Mouse (Mus musculus): ENCODE measurements around the gene Dscaml1.
A peak's percentile ranks its signal among the peaks of the same experiment; 100 is the strongest.

Gene Dscaml1

DNA sequence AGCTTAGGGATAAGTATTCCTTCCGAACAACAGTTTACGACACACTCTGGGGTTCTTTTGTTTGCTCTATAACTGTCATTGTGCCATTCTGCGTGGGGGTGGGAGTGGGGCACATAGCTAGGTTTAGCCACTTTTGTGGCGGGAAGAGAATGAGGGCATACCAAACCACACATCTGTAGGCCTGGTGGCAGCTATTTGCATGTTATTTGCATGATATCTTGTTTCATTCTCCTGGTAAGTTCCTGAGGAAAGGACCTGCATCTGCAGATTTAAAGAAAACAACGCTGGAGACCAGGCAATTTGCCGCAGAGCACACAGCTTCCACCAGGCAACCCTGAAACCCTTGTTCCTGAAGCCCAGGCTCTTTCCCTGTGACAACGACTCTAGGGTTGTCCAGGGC lies 30.8 kb downstream of the Dscaml1 start:
- DNase-seq, result no peak

DNA sequence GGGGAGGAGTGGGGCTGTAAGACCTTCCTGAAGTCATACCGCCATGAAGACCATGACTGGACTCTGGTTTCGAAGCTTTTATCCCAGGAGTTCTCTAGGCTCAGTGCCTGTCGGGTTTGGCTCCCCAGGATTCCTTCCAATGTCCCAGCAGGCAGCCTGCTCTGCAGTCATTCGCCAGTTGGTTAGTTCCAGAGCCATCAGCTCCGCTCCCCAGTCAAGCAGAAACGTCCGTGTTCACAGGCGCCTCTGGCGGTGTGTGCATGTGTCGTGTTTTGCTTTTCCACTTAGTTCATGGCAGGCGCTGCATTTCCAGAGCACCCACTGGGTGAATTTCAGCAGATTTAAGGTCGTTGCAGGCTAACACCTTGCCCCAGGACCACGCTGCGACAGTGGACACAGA lies 31.9 kb downstream of the Dscaml1 start:
- peak; percentile 49 to 56 for DNase-seq

DNA sequence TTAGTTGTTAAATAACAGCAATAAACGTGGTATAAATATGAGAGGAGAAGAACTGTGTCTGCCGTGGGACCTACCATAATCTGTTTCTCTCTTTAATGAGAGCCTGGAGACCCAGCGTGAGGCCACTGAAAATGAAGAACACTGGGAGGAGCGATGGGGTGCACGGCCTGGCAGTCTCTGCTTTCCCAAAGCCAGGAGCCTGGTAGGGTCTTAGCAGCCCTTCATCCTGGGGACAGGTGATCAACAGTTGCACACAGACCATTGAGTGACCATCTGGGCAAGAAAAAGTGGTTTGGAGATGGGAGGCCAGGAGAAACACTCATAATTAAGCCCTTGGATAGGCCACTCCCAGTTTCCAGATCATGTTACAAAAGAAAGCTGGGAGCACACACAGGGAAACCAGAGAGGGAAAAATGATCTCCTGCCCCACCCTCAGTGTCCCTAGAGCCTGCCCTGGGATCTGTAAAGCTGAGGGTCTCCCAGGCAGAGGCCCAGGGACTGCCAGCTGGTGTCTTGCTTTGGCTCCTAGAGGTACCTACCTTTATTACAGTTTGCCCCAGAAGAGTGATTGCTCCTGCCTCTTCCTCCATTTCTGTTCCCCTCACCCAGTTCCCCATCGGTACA lies 39.1 kb downstream of the Dscaml1 start:
- DNase-seq, result no peak

DNA sequence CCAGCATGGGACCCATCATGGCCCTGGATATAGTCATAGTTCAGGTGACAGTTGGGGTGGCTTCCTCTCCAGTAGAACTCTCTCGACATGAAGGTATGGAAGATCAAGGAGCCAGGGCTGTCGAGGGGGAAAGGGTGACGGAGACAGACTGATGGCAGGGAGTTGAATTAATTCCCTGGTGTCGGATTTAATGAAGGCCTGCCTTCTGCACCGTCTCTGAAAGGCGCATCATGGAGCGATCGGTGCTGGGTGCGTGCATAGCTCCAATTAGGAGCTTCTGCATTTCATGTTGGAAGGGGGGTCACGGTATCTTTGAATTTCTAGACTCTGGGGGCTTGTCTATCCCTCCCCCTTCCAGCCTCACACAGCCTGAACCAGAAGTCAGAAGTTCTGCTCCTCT lies 41.8 kb downstream of the Dscaml1 start:
- DNase-seq, result no peak

DNA sequence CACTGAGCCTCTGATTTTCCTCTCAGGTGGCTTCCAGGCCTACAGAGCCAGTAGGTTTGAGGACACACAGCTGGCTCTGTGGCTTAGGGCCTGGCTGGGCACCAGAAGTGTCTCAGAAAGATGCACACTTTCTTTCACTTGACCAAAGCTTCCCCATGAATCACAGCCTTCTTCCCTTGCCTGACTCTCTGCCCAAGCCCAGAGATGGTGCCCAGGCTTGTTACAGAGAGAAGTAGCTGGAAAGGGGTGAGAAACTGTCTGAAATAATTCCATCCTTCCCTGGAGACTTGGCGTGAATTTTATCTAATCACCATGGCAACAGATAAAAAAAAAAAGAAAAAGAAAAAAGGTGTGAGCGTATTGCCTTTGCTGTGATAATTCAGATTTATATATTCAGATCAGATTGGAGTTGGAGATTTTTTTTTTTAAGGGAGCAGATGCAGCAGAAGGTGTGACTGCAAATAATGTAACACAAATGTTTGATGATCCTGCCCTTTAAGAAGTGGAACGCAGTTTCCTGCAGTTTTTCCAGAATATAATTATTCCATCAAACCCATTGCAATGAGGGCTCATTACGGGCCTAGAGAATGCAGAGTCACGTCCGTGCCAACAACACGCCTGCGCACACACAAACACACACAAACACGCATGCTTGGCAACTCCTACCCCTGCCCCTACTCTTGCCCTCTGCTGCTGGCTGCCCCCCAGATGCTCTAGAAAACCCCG lies 44.5 kb downstream of the Dscaml1 start:
- DNase-seq, result no peak

DNA sequence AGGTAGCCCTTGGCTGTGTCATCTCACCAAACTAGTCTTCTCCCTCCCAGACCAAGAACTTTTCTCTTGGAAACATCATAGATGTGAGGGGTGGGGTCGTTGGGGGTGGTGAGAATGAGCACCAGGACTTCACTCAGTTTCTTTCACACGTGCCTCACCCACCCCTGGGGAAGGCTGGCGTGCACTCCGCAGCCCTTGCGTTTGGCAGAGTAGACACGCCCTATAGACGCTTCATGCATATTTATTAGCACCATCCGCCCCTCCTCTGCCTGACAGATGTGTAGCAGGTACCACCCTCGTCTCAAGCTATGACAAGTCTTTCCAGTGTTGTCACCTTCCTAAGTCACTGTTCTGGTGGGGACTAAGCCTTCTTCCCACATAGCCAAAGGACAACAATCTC lies 45.3 kb downstream of the Dscaml1 start:
- DNase-seq, result no peak

DNA sequence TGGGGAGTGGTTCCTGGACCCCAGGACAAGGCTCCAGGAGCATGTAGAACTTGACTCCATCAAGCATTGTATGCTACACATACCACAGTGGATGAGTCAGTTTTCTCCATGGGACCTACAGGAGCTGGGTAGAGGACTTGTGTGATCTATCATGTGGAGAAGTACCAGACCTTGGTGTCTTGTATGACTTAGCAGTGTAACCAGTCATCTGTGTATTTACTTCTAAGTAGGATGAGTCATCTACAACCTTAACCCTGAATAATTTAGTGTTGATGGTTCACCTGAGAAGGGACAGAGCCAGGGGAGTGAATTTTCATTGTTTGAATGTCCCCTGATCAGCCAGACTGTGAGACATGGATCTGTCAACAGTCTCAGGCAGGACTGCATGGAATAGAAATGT lies 48.4 kb downstream of the Dscaml1 start:
- DNase-seq, result no peak

DNA sequence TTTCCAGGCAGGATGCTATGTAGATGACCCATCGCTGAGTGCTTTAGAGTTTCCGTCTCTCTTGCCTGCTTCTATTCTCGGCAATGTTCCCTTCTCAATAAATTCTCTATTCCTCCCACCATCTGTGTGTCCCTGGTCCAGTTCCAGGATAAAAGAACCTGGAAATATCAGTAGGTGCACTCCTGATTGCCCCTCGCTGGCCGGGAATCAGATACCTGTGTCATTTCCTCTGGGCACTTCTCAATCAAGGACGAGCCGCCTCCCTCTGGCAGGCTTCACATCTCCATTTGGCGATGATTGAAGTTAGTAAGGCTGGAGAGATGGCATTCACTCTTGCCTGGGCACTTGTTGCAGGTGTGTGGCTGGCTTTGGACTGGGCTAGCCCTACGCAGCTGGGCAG lies 54.5 kb downstream of the Dscaml1 start:
- DNase-seq, result peak in 1 of 2 experiments; percentile 50

DNA sequence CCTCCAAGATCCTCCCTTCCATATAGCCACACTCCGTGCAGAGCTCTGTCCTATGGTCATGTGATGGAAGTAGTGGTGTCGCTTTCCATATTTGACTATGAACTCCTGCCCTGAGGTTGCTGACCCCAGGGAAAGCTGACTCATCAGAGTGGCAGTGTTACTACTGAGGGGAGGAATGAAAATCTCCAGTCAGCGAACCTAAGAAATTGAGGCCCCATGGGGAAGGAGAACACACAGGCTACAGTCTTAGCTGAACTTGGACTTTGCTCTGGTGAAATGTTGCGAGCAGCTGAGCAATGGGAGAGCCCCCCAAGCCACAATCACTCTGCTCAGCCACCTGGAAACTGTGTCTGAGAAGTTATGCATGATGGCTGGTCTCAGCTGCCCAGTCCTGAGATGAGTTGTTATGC lies 60.2 kb downstream of the Dscaml1 start:
- DNase-seq, result no peak

DNA sequence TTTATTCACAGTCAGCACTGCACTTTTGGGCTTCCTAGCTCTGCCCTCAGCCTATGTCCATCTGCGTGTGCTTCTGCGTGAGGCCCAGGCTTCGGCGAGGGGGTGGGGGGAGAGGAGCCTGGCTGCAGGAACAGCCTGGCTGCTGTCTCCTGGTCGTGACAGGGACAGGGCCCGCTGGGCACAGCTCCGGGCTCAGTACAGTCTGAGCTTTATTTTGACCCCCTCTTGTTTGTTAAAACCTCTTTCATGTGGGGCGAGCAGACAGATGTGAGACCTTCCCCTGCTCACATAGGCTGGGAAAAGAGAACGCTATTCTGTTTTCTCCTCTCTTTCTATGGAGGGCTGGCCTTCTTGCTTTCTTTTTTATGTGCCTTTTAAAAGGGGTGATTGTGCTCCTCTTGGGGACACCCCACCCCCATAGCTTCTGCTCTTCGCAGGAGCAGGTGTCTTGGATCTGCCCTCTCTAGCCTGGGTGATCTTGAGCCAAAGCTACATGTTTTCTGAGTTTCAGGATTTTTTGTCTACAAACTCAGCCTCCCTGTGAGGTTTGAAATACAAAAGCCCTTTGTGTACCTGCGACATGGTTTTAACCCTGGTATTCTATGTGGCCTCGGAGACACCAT lies 60.9 kb downstream of the Dscaml1 start:
- no peak for DNase-seq

DNA sequence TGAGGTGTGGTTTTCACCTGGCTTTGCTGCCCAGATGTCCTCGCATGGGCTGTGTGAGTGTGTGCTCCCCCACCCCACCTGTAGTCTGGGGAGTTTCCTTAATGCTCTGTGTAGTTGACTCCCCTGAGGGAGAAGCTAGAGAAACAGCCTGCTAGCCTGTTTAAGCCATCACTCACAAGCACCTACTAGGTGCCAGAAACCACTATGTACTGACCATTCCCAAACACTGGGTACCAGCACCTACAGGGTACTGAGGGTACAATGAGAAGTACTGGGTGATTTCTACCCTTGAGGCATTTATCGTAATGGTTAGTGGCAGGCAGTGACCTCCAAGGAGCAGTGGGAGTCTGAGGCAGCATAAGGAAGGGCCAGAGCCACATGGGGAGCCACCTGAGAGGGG lies 64.5 kb downstream of the Dscaml1 start:
- DNase-seq, result no peak

DNA sequence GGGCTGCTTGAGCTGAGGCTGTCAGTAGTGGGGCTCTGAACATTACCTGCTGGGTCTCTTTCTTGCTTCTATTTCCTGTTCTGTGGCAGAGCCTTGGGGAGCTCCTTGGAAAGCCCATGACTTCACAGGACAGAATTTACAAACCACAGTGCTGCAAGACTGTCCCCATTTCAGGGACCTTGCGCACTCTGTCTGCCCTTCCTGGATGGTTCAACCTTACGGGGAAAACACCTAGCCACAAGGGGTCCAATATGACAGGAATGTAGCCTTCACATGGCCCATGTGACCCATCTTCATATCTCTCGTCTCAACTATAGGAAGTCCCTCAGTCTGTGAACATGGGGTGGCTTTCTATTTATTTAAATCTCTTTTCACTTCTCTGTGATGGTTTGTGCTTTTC lies 68.5 kb downstream of the Dscaml1 start:
- no peak for DNase-seq

DNA sequence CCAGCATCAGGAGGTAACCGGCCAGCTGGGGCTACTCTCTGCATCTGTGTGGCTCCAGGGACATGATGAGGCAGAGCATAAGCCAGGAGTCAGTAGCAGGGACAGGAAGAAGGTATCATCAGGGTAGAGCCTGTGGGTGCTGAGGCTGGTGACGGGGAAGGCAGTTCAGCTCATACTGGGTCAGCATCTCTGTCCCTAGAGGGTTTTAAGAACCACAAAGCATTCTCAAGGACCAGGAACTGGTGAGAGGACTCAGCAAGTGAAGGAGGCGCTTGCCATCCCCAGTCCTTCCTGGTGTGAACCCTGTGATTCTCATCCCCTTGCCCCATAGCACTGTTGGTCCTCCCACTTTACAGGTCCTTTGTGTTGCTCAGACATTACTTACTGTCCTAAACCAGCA lies 69.9 kb downstream of the Dscaml1 start:
- no peak for DNase-seq

DNA sequence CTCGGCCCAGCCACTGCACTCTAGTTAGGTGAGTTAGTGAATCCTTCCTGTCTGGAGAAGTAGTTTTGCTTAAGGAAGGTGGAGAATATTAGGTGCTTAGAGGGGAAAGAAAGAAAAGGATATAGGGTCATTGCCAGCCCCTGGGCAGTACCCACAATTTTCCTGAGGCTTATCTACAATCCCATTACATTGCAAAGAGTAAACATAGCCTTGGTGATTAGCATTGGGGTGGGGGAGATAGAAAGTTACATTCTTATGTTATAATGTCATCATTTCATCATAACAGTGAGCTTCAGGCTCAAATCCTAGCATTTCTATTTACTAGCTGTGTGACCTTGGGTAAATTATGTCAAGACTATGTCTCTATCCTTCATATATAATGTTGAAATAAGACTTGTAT lies 70.5 kb downstream of the Dscaml1 start:
- DNase-seq, result no peak

DNA sequence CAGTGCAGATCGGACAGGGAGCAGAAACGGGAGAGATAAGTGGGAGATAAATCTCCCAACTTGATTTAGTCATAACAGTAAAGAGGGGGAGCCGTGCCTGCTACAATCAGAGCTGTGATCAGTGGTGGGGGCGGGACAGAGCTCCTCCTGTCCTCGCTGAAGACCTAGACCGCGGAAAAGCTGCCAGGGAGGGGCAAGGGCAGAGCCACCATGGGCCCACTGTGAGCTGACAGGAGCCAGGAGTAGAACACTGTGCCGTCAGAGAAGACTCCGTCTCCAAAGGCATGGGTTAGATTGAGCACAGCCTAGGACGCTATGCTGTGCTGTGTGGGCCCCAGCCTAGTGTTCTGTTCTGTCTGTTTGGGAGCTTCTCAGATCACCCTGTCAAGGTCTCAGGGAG lies 72.8 kb downstream of the Dscaml1 start:
- no peak for DNase-seq

DNA sequence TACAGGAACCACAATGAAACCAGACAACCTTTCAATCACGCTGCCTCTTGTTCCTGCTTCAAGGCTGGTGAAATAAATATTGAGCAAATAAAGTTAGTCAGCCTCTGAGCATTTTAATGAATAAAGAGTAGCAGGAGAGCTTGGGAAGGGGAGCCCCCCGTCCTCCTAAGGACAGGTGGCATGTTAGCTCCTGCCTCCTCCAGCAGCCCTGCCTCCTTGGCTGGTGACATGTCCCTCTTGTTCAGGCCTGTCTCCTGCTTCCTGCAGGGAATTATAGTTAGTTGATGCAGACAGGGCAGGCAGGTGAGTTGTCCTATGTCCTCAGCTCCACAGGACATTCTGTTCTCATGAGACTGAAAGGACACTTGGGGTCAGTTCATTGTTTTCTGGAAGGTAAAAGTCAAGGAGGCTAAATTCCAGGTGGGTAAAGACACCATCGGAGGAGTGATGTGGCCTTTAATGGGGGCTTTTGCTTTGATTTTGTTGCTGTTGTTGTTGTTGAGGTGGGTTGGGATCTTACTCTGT lies 73.7 kb downstream of the Dscaml1 start:
- DNase-seq, result no peak

DNA sequence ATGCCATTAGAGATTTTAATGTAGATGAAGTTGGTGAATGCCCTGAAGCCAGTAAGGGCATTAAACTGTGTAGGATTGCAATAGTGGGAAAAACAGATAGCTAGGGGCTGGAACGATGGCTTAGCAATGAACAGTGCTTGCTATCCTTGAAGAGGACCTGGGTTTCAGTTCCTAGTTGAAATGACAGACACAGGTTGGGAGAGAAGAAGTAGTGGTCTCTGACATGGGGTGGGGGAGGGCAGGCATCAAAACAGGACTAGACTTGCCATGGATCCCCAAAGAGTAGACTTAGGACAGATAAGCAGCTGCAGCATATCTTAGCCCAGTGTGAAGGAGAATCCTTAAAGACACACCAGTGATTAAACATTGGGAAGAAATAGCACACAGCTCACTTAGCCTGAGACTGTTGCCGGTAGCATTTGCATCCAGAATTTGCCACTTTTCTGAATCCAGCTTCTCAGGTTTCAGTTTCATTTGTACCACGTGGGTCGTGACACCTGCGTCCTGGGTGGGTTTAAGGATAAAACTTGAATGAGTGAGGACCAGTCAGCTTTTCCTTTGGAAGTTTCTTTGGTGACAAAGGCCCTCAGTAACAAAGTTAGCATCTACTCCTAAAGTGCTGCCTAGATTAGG lies 75.0 kb downstream of the Dscaml1 start:
- DNase-seq, result no peak

DNA sequence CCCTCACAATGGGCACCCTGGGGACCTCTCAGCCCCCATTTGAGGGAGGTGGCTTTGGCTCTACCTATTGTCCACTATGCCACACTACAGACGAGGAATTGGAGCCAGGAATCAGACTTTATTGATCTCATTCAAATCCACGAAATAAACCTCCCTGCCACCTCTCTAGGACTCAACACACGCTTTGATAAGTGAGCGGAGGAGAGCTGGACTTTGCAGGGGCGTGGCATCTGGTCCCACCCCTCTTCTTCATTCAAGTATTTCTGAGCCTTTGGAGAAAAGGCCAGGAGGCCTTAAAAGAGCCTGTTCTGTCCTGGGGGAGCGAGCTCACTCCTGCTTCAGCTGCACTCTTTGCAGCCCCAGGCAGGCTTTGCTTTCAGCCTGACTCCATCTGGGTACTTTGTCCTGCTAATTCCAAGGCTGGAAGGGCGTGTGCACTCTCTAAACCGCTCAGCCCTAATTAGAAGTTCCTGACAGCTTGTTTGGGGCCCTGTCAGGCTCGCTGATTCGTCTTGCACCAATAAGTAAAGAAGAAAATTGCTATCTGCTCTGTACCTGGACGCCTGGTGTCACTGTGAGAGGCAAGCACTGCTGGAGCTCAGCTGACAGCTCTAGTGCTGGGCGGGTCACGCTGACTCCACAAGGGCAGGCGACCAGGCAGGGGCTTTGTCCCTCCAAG lies 75.7 kb downstream of the Dscaml1 start:
- DNase-seq, result no peak

DNA sequence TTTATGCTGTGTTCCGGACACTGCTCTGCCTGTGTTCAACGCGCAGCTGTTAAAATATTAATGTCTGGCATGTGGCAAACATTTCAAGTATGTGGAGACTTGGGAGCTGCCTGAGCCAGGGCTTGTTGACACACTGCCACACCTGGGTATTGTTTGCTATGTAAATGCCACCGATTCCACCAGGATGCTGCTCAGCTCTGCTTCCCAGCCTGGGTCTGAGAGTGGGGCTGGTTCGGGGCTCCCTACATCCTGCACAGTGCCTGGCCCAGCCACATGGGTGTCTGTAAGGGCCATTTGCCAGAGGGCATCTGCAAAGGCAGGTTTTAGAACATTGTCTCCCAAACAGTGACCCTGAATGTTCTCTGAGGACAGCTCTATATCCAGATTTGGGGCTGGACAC lies 78.5 kb downstream of the Dscaml1 start:
- no peak for DNase-seq

DNA sequence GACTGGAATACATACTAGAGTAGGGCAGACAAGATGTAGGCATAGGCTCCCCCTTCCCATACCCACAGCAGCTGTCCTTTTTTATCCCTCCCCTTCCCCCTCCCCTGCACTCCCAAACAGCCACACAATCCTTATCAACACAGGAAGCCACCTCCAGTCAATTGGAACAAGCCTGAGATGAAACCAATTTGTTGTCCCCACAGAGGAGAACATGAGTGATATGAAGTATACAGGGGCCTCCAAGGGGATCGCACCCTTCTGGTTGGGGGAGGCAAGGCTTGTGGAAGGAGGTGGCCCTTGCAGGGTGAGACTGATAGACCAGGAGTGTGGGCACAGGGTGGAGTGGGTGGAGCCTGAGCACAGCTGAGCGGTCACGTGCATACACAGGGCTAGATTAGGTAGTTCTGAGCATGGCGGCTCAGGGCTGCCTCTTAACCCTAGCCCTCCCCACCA lies 79.1 kb downstream of the Dscaml1 start:
- DNase-seq, result no peak

DNA sequence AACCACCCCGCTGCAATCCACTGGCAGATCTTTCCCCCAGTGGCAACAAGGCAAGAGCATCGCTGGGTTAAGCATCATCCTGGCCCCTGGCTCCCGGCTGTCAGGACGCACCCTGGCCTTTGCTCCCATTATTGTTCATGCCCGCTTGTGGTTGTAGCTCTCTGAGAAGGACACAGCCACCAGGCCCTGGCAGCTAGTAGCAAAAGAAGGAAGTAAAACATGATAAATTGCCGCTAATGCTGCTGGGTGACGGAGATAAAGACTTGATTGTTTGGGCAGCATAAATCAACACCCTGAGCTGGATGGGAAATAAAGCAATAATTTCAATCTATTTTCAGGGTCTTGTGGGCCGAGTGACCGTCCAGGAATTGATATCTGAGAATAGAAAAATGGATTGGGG lies 81.1 kb downstream of the Dscaml1 start:
- no peak for DNase-seq

DNA sequence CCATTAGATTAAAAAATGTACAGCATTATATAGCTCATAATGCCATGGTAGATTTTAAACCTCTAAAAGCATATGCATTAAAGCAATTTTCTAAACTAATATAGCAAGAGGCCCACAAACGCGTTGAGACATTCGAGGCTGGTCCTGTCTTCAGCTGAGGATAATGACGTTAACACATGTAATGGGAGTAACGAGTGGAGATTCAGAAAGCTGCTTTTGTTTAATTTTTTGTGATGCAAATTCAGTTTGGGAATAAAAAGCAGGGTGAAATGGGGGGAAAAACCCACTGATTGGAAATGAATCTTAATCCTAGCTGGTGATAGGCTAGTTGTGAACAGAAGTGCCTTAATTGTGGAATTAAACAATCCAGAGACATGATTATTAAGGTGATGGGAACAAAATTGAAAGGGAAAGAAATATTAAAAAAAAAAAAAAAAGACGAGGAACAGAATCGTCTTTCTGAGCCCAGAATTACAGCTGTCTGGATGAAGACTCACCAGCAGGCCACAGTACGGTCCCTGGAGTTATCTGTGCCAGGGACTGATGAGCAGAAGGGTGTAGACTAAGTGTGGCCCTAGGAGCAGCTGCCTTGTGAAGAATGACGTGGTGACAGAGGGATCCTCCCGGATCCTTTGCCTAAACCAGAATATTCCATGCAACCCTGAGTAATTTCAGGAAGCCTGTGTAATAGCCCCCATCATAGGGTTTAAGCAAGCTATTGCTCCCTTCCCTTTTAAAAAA lies 84.5 kb downstream of the Dscaml1 start:
- no peak for DNase-seq
